Mouse (Mus musculus): ENCODE results near the gene Tmem19.

DNA sequence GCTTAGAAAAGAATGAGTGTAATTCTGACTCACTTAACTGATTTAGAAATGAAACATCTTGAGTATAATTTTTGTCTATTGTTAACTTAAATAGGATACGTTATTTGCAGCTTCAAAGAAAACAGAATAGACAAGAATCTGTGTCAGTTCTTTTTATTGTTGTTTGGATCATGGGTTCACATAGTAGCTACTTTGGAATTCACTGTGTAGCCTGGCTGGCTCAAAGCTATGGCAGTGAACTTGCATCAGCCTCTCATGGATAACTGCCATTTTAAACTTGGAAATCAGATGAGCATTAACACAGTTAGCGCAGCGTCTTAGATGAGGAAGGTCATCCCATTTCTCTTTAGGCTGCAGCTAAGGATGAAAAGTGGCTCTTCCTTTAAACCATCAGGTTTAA is 25.6 kb upstream of the Tmem19 start:
- TF ChIP-seq CTCF (IDR thresholded peaks at IDR 0.05; ENCODE audit: low read depth, low read length): no peak
- TF ChIP-seq POLR2A (IDR thresholded peaks at IDR 0.05; ENCODE audit: insufficient read depth, low read length): no peak
- no peak for TF ChIP-seq EP300 (IDR thresholded peaks at IDR 0.05; ENCODE audit: insufficient read depth, low read depth, low read length)
